Mouse (Mus musculus): ENCODE measurements at regions not wholly inside any gene's neighbourhood (a gene's known extent, or its start where the extent isn't known, plus 50 kb on each side); places are given as distances from the start of the nearest gene placed in this dataset.

GRCm38 (mm10) chrX:12888708-12889481 lies 127.0 kb upstream of the Med14 start:
- 50% methylated on average over 3 of the region's 3 CpGs for WGBS
- Histone ChIP-seq H3K4me1 (ENCODE audit: control insufficient read depth, insufficient read depth, low read length) (no peaks in the 10 kb centered on the region), H3K27ac (ENCODE audit: insufficient read depth, low read length) (peak overlapping the region; percentile 20; the same call in 1 of the 2 replicates), H3K4me3 (replicated peaks; ENCODE audit: insufficient read depth, low read depth, low read length) (peak overlapping the region; percentile 30), H3K27me3 (ENCODE audit: control insufficient read depth, insufficient read depth, low read length) (no peaks in the 10 kb centered on the region)
- TF ChIP-seq CTCF (IDR thresholded peaks at IDR 0.05; ENCODE audit: borderline replicate concordance, insufficient read depth, low read depth, low read length) (no peak), POLR2A (IDR thresholded peaks at IDR 0.05; ENCODE audit: borderline replicate concordance, insufficient read depth, low read length) (no peak)
- DNase-seq: no peak

GRCm38 (mm10) chrX:12888010-12888707 lies 126.3 kb upstream of the Med14 start:
- TF ChIP-seq POLR2A (IDR thresholded peaks at IDR 0.05; ENCODE audit: borderline replicate concordance, insufficient read depth, low read length) (no peak), CTCF (IDR thresholded peaks at IDR 0.05; ENCODE audit: borderline replicate concordance, insufficient read depth, low read depth, low read length) (no peak)
- 40% methylated on average over 10 of the region's 11 CpGs for WGBS

GRCm38 (mm10) chrX:12887516-12887915 lies 125.6 kb upstream of the Med14 start:
- no peaks in the 10 kb centered on the region for H3K27me3 ChIP-seq (ENCODE audit: control insufficient read depth, insufficient read depth, low read length)
- 66% methylated on average over 2 of the region's 2 CpGs for WGBS
- no peak for TF ChIP-seq CTCF (IDR thresholded peaks at IDR 0.05; ENCODE audit: borderline replicate concordance, insufficient read depth, low read depth, low read length)
- no peak for TF ChIP-seq POLR2A (IDR thresholded peaks at IDR 0.05; ENCODE audit: borderline replicate concordance, insufficient read depth, low read length)
- no peak overlapping the region for H3K4me3 ChIP-seq (replicated peaks; ENCODE audit: insufficient read depth, low read depth, low read length)
- H3K27ac ChIP-seq (ENCODE audit: insufficient read depth, low read length): no peak overlapping the region
- no peak for DNase-seq
- H3K4me1 ChIP-seq (ENCODE audit: control insufficient read depth, insufficient read depth, low read length): no peaks in the 10 kb centered on the region

More at GRCm38 (mm10) chrX:12888010-12888707, 126.3 kb upstream of the Med14 start:
- Histone ChIP-seq H3K27me3 (ENCODE audit: control insufficient read depth, insufficient read depth, low read length) (no peaks in the 10 kb centered on the region), H3K4me3 (replicated peaks; ENCODE audit: insufficient read depth, low read depth, low read length) (peak overlapping the region; percentile 30), H3K27ac (ENCODE audit: insufficient read depth, low read length) (no peak overlapping the region; the same call in 1 of the 2 replicates), H3K4me1 (ENCODE audit: control insufficient read depth, insufficient read depth, low read length) (no peaks in the 10 kb centered on the region)
- DNase-seq: no peak

- no peak for DNase-seq
- no peak overlapping the region for H3K4me3 ChIP-seq (replicated peaks; ENCODE audit: insufficient read depth, low read depth, low read length)
- 44% methylated on average over 18 of the region's 18 CpGs for WGBS
- TF ChIP-seq CTCF (IDR thresholded peaks at IDR 0.05; ENCODE audit: borderline replicate concordance, insufficient read depth, low read depth, low read length): no peak
- H3K27me3 ChIP-seq (ENCODE audit: control insufficient read depth, insufficient read depth, low read length): no peaks in the 10 kb centered on the region
- no peaks in the 10 kb centered on the region for H3K4me1 ChIP-seq (ENCODE audit: control insufficient read depth, insufficient read depth, low read length)
- H3K27ac ChIP-seq (ENCODE audit: insufficient read depth, low read length): no peak overlapping the region
Measured at GRCm38 (mm10) chrX:12886160-12887048, 124.5 kb upstream of the Med14 start.

- no peak for DNase-seq
- 62% methylated on average over 3 of the region's 3 CpGs for whole genome bisulfite sequencing
- H3K4me3 ChIP-seq (replicated peaks; ENCODE audit: insufficient read depth, low read depth, low read length): no peak overlapping the region
- H3K27me3 ChIP-seq (ENCODE audit: control insufficient read depth, insufficient read depth, low read length): no peaks in the 10 kb centered on the region
- no peak for TF ChIP-seq CTCF (IDR thresholded peaks at IDR 0.05; ENCODE audit: borderline replicate concordance, insufficient read depth, low read depth, low read length)
- no peak for TF ChIP-seq POLR2A (IDR thresholded peaks at IDR 0.05; ENCODE audit: borderline replicate concordance, insufficient read depth, low read length)
- no peaks in the 10 kb centered on the region for H3K4me1 ChIP-seq (ENCODE audit: control insufficient read depth, insufficient read depth, low read length)
- no peak overlapping the region for H3K27ac ChIP-seq (ENCODE audit: insufficient read depth, low read length)
Measured at GRCm38 (mm10) chrX:12879233-12879632, 117.4 kb upstream of the Med14 start.

GRCm38 (mm10) chrX:12877506-12877905 lies 115.6 kb upstream of the Med14 start:
- 24% methylated on average over 4 of the region's 4 CpGs for WGBS
- Histone ChIP-seq H3K4me1 (ENCODE audit: control insufficient read depth, insufficient read depth, low read length) (no peaks in the 10 kb centered on the region), H3K27ac (ENCODE audit: insufficient read depth, low read length) (no peak overlapping the region), H3K27me3 (ENCODE audit: control insufficient read depth, insufficient read depth, low read length) (no peaks in the 10 kb centered on the region), H3K4me3 (replicated peaks; ENCODE audit: insufficient read depth, low read depth, low read length) (no peak overlapping the region)
- TF ChIP-seq POLR2A (IDR thresholded peaks at IDR 0.05; ENCODE audit: borderline replicate concordance, insufficient read depth, low read length) (no peak), CTCF (IDR thresholded peaks at IDR 0.05; ENCODE audit: borderline replicate concordance, insufficient read depth, low read depth, low read length) (no peak)
- peak in 1 of 2 experiments; percentile 37 for DNase-seq

- WGBS: 29% methylated on average over 18 of the region's 22 CpGs
- TF ChIP-seq POLR2A (IDR thresholded peaks at IDR 0.05; ENCODE audit: borderline replicate concordance, insufficient read depth, low read length) (no peak; the same call in 1 of the 2 replicates), CTCF (IDR thresholded peaks at IDR 0.05; ENCODE audit: borderline replicate concordance, insufficient read depth, low read depth, low read length) (peak; percentile 77)
- H3K4me1 ChIP-seq (ENCODE audit: control insufficient read depth, insufficient read depth, low read length): no peaks in the 10 kb centered on the region
- DNase-seq: peak; percentile 81 to 86
- peak overlapping the region; percentile 61; the same call in 1 of the 2 replicates for H3K27ac ChIP-seq (ENCODE audit: insufficient read depth, low read length)
- H3K4me3 ChIP-seq (replicated peaks; ENCODE audit: insufficient read depth, low read depth, low read length): peak overlapping the region; percentile 83
- H3K27me3 ChIP-seq (ENCODE audit: control insufficient read depth, insufficient read depth, low read length): no peaks in the 10 kb centered on the region
Measured at GRCm38 (mm10) chrX:12873698-12874144, 111.8 kb upstream of the Med14 start.
